Mouse (Mus musculus) cerebellum, postnatal 36 days (tissue): Measurements from ENCODE around the gene Vmn1r205.
"Not testable (repeated sequence)": the region's sequence is repeated elsewhere in the genome, so short reads cannot be mapped to it uniquely, and the experiment has no call there.

ENCODE experiments used
- DNase-seq, 2 experiments: peaks; one replicate each; pipeline ENCODE4 v3.0.0; 2021 to 2022; ENCODE audit warnings: mixed read lengths in 2 of 2

The Vmn1r205 gene

DNA sequence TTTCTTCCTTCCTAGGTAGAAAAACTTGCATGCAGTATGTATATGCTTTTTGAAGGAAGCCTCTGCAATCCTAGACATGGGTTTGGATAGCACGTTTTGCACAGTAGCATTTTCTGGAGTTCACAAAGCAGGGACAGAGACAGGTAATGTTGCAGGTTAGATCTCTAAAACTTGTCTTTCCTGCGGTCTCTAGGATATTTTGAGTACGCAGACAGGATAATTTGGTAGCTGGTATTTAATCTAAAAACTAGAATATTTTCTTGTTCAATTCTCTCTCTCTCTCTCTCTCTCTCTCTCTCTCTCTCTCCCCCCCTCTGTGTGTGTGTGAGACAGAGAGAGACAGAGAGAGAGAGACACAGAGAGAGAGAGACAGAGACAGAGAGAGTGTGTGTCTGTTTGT, at the start of gene Vmn1r205:
Gene Vmn1r205 (minus strand): TSS at position 101 of the 400 bp plus-strand sequence.
- DNase-seq = no peak

GRCm38 (mm10) chr13:22624151-22624550, 31.4 kb upstream of the Vmn1r205 start, which contains the start of gene Vmn1r206:
Vmn1r206 (minus strand) TSS chr13:22624251.
- not testable (repeated sequence) for DNase-seq

DNA sequence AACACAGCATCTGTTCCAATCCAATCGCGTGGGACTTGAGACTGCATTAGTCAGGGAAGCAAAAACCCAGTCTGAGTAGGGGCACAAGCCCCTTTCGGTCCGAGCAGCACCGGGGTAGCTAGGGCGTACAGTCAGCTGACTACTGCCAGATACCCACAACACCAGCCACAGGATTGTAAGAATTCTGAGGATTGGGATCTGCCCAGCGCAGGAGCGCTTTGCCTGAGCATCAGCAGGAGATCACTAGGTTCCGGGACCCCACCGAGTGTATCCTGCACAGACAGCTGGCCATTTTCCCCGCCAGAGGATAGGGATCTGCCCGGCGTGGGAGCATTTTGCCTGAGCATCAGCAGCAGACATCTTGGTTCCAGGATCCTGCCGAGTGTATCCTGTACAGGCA, 9.5 kb downstream of the Vmn1r205 start:
- DNase-seq = not testable (repeated sequence)

GRCm38 (mm10) chr13:22574911-22575310, 17.9 kb downstream of the Vmn1r205 start:
- DNase-seq = not testable (repeated sequence)

- not testable (repeated sequence) for DNase-seq
Observed at GRCm38 (mm10) chr13:22552898-22553297, 39.9 kb downstream of the Vmn1r205 start, which contains the start of gene Vmn1r204. Vmn1r204 (plus strand) TSS chr13:22553198.
